Comparison of ENCODE assay signal across 17 mouse cellular contexts in genomic region chr10:119086450-119086849, GRCm38 (mm10).
A peak's percentile ranks its signal among the peaks of the same experiment; 100 is the strongest.
DNase-seq lines count a peak whose midpoint lies in the region; ATAC-seq and TF ChIP-seq lines count a peak whose summit lies in the region.
"Had no signal": no experiment of that assay in that cellular context is flagged by ENCODE, and none has a peak within 500 bp of the region (broad histone marks: within the 10 kb centered on the region; RNA-seq: fewer than 3 reads in every experiment).

No protein-coding gene starts in this region.

- no peak for TF ChIP-seq CTCF in kidney, adult 2 months (conservative IDR thresholded peaks at IDR 0.05; ENCODE audit: insufficient read depth, insufficient read length, low read depth, low read length)
- no peak for TF ChIP-seq CTCF in MEL (IDR thresholded peaks at IDR 0.05 in 2 of 3, conservative IDR thresholded peaks at IDR 0.05 in 1 of 3; ENCODE audit: control insufficient read depth in 1 of 3, insufficient read depth in 1 of 3, low read depth in 2 of 3, low read length in 3 of 3, poor library complexity in 1 of 3, severe bottlenecking in 1 of 3)

- H3K27ac ChIP-seq in kidney, adult 2 months (ENCODE audit: insufficient read depth, low read depth, low read length) = no peak overlapping the region
- peak overlapping the region; percentile 90 for H3K27ac ChIP-seq in MEL (ENCODE audit: control insufficient read depth, low read depth, low read length)
- peak overlapping the region; percentile 49; the same call in 1 of the 2 replicates for H3K27ac ChIP-seq in liver, embryonic 15.5 days (replicated peaks)
- H3K27ac ChIP-seq: embryonic facial prominence, embryonic 12.5 days; heart, embryonic 15.5 days; hindbrain, embryonic 13.5 days; limb, embryonic 13.5 days had no signal

- no peaks in the 10 kb centered on the region for H3K79me2 ChIP-seq in MEL (ENCODE audit: control insufficient read depth, insufficient read depth, low read length, poor library complexity)

- 44% methylated on average over 5 of the region's 5 CpGs for WGBS in kidney, adult 2 months
- WGBS in liver, embryonic 15.5 days (ENCODE audit: insufficient replicate concordance) = 12% methylated on average over 5 of the region's 5 CpGs

- peak overlapping the region; percentile 35; the same call in 1 of the 2 replicates for H3K9ac ChIP-seq in MEL (ENCODE audit: control insufficient read depth, low read depth, low read length, poor library complexity, severe bottlenecking)
- no peak overlapping the region for H3K9ac ChIP-seq in liver, embryonic 15.5 days
- H3K9ac ChIP-seq: embryonic facial prominence, embryonic 12.5 days; heart, embryonic 15.5 days; hindbrain, embryonic 13.5 days; limb, embryonic 13.5 days had no signal

- H3K36me3 ChIP-seq in kidney, adult 2 months (ENCODE audit: control insufficient read depth, insufficient read depth, low read length) = no peaks in the 10 kb centered on the region
- peaks cover 0 to 20% of the 10 kb centered on the region in 2 experiments; a peak in 2 of 4 replicates for H3K36me3 ChIP-seq in MEL (ENCODE audit: control insufficient read depth in 1 of 2, insufficient read depth in 2 of 2, low read length in 2 of 2)
- H3K36me3 ChIP-seq in liver, embryonic 15.5 days (replicated peaks) = no peaks in the 10 kb centered on the region
- H3K36me3 ChIP-seq: embryonic facial prominence, embryonic 12.5 days; heart, embryonic 15.5 days; hindbrain, embryonic 13.5 days; limb, embryonic 13.5 days had no signal

- no peak for TF ChIP-seq POLR2A in kidney, adult 2 months (IDR thresholded peaks at IDR 0.05; ENCODE audit: low read depth, low read length)
- no peak for TF ChIP-seq POLR2A in MEL (IDR thresholded peaks at IDR 0.05; ENCODE audit: control insufficient read depth in 1 of 2, insufficient read depth in 1 of 2, low read depth in 1 of 2, low read length in 2 of 2, poor library complexity in 1 of 2)

- H3K4me1 ChIP-seq in kidney, adult 2 months (ENCODE audit: control insufficient read depth, insufficient read depth, low read length) = no peaks in the 10 kb centered on the region
- H3K4me1 ChIP-seq in MEL (ENCODE audit: control insufficient read depth in 1 of 2, insufficient read depth in 2 of 2, low read length in 2 of 2) = peaks cover 8 to 28% of the 10 kb centered on the region in 2 experiments
- H3K4me1 ChIP-seq in liver, embryonic 15.5 days (replicated peaks) = peaks cover 25% of the 10 kb centered on the region
- H3K4me1 ChIP-seq: embryonic facial prominence, embryonic 12.5 days; hindbrain, embryonic 13.5 days; limb, embryonic 13.5 days had no signal

- peak; percentile 30 for DNase-seq in kidney, adult 2 months
- no peak for DNase-seq in kidney, postnatal 36 days
- DNase-seq in MEL (ENCODE audit: low read depth, low spot score) = peak; percentile 86
- DNase-seq in layer of hippocampus, postnatal 25 days (ENCODE audit: extremely low spot score in 1 of 2, low spot score in 1 of 2) = no peak
- DNase-seq in adrenal gland, adult 2 months = no peak
- no peak for DNase-seq in right cerebral cortex, postnatal 4 days
- DNase-seq: adrenal gland, postnatal 10 days; cerebellum, adult 18-20 months; gastrocnemius, postnatal 14 days; thymus, postnatal 4 days had no signal

- peak; percentile 87 for ATAC-seq in common myeloid progenitor, adult 5-6 weeks (replicated peaks; ENCODE audit: low read depth, poor library complexity, severe bottlenecking)
- peak; percentile 81 for ATAC-seq in liver, embryonic 15.5 days (ENCODE audit: insufficient read depth)
- ATAC-seq: forebrain, embryonic 16.5 days had no signal

- peak; percentile 88 to 95 for TF ChIP-seq EP300 in MEL (IDR thresholded peaks at IDR 0.05; ENCODE audit: low read depth in 1 of 2, low read length in 2 of 2)

- TF ChIP-seq RAD21 in MEL (IDR thresholded peaks at IDR 0.05; ENCODE audit: low read depth, low read length) = no peak

- H3K4me2 ChIP-seq in liver, embryonic 15.5 days = no peak overlapping the region
- H3K4me2 ChIP-seq: embryonic facial prominence, embryonic 12.5 days; heart, embryonic 15.5 days; hindbrain, embryonic 13.5 days; limb, embryonic 13.5 days had no signal

- no peak overlapping the region for H3K4me3 ChIP-seq in kidney, adult 2 months (ENCODE audit: insufficient read depth, low read depth, low read length)
- no peak overlapping the region; a peak in 1 of 4 replicates for H3K4me3 ChIP-seq in MEL (ENCODE audit: control insufficient read depth in 1 of 2, insufficient read depth in 1 of 2, low read depth in 2 of 2, low read length in 2 of 2)
- H3K4me3 ChIP-seq in liver, embryonic 15.5 days (replicated peaks) = no peak overlapping the region
- H3K4me3 ChIP-seq: embryonic facial prominence, embryonic 12.5 days; heart, embryonic 15.5 days; hindbrain, embryonic 13.5 days; limb, embryonic 13.5 days had no signal

- H3K9me3 ChIP-seq in MEL (replicated peaks; ENCODE audit: insufficient read depth, low read length) = no peaks in the 10 kb centered on the region
- H3K9me3 ChIP-seq in liver, embryonic 15.5 days (replicated peaks) = no peaks in the 10 kb centered on the region
- H3K9me3 ChIP-seq: embryonic facial prominence, embryonic 12.5 days; heart, embryonic 15.5 days; hindbrain, embryonic 13.5 days; limb, embryonic 13.5 days had no signal

- H3K27me3 ChIP-seq in kidney, adult 2 months (replicated peaks; ENCODE audit: control insufficient read depth, insufficient read depth, low read length) = no peaks in the 10 kb centered on the region
- H3K27me3 ChIP-seq in MEL (ENCODE audit: control insufficient read depth in 1 of 2, insufficient read depth in 2 of 2, low read length in 2 of 2) = no peaks in the 10 kb centered on the region
- H3K27me3 ChIP-seq in liver, embryonic 15.5 days = no peaks in the 10 kb centered on the region
- H3K27me3 ChIP-seq: embryonic facial prominence, embryonic 12.5 days; heart, embryonic 15.5 days; hindbrain, embryonic 13.5 days; limb, embryonic 13.5 days had no signal

TF ChIP-seq in MEL, 35 proteins besides CTCF, POLR2A, EP300 and RAD21:
- TF ChIP-seq USF2 (IDR thresholded peaks at IDR 0.05; ENCODE audit: borderline replicate concordance in 1 of 2, insufficient read depth in 1 of 2, low read depth in 1 of 2, low read length in 2 of 2) (no peak), TAL1 (IDR thresholded peaks at IDR 0.05; ENCODE audit: low read length) (peak; percentile 87), ZC3H11A (IDR thresholded peaks at IDR 0.05; ENCODE audit: low read depth, low read length) (no peak), NRF1 (IDR thresholded peaks at IDR 0.05; ENCODE audit: insufficient read depth, low read depth, low read length, poor library complexity, severe bottlenecking) (no peak), ETS1 (IDR thresholded peaks at IDR 0.05; ENCODE audit: low read depth, low read length) (peak; percentile 95), HCFC1 (IDR thresholded peaks at IDR 0.05; ENCODE audit: low read depth, low read length) (no peak), SIN3A (IDR thresholded peaks at IDR 0.05; ENCODE audit: low read length) (peak; percentile 51), USF1 (IDR thresholded peaks at IDR 0.05; ENCODE audit: low read depth, low read length) (no peak), ELF1 (IDR thresholded peaks at IDR 0.05; ENCODE audit: low read depth, low read length) (0 out of 2 replicates have a peak, but pooled peaks have one; percentile 15), MYB (IDR thresholded peaks at IDR 0.05; ENCODE audit: low read depth, low read length) (peak; percentile 82; the same call in 1 of the 2 replicates), POLR2AphosphoS5 (IDR thresholded peaks at IDR 0.05; ENCODE audit: borderline replicate concordance, low read depth, low read length) (no peak), GABPA (IDR thresholded peaks at IDR 0.05; ENCODE audit: low read depth, low read length) (no peak), ZKSCAN1 (IDR thresholded peaks at IDR 0.05; ENCODE audit: low read depth, low read length) (no peak), MAZ (IDR thresholded peaks at IDR 0.05; ENCODE audit: low read depth, low read length) (0 out of 2 replicates have a peak, but pooled peaks have one; percentile 45), MYC (IDR thresholded peaks at IDR 0.05; ENCODE audit: low read depth, low read length) (peak; percentile 7; the same call in 1 of the 2 replicates), KAT2A (conservative IDR thresholded peaks at IDR 0.05; ENCODE audit: low read depth, low read length) (no peak; the same call in 1 of the 2 replicates), E2F4 (IDR thresholded peaks at IDR 0.05; ENCODE audit: borderline replicate concordance, low read depth, low read length) (no peak), MXI1 (IDR thresholded peaks at IDR 0.05; ENCODE audit: low read depth, low read length) (no peak), MAFK (IDR thresholded peaks at IDR 0.05; ENCODE audit: borderline replicate concordance, low read depth, low read length) (no peak), SMC3 (IDR thresholded peaks at IDR 0.05; ENCODE audit: low read depth, low read length) (no peak), NELFE (IDR thresholded peaks at IDR 0.05; ENCODE audit: low read depth, low read length) (no peak), ZMIZ1 (IDR thresholded peaks at IDR 0.05; ENCODE audit: low read depth, low read length) (no peak), RCOR1 (IDR thresholded peaks at IDR 0.05; ENCODE audit: low read depth, low read length) (peak; percentile 76), GATA1 (IDR thresholded peaks at IDR 0.05; ENCODE audit: low read depth, low read length) (peak; percentile 85), TCF12 (IDR thresholded peaks at IDR 0.05; ENCODE audit: low read depth, low read length) (peak; percentile 95), CHD2 (IDR thresholded peaks at IDR 0.05; ENCODE audit: low read length) (no peak), POLR2AphosphoS2 (IDR thresholded peaks at IDR 0.05; ENCODE audit: low read length) (no peak), ZNF384 (IDR thresholded peaks at IDR 0.05; ENCODE audit: low read depth, low read length) (peak; percentile 90), MEF2A (IDR thresholded peaks at IDR 0.05; ENCODE audit: extremely low read depth, insufficient replicate concordance, low read depth, low read length, poor library complexity, severe bottlenecking) (peak; percentile 60; the same call in 1 of the 2 replicates), TBP (IDR thresholded peaks at IDR 0.05; ENCODE audit: low read depth, low read length) (no peak), BHLHE40 (IDR thresholded peaks at IDR 0.05; ENCODE audit: borderline replicate concordance, low read depth, low read length) (peak; percentile 52; the same call in 1 of the 2 replicates)

Comparison
In these comparisons a context has a peak if more than half of its experiments do, and no peak if none do; other contexts are left out.
1. DNase-seq: peak in kidney, adult 2 months (single experiment) and MEL (single experiment); none in kidney, postnatal 36 days (0 of 2), layer of hippocampus, postnatal 25 days (0 of 2), adrenal gland, adult 2 months (single experiment) and right cerebral cortex, postnatal 4 days (single experiment).